Mouse (Mus musculus) forebrain, embryonic 13.5 days (tissue): Measurements from ENCODE around the gene Dusp14. TPM values are rescaled to one million over a fixed set of nuclear protein-coding genes. Genes with fewer than 3 reads are reported as not detected.

Experiments
- ATAC-seq: fragments of 200-750 bp; cut with Nextera tagmentation; 2 replicates; pipeline ENCODE4 v1.8.0; 2017
- H3K27ac ChIP-seq: fragments of 300-500 bp; sonication (generic); 2 replicates; pipeline ENCODE4 v1.5.1; 2015; ENCODE audit warnings: inconsistent platforms, mild to moderate bottlenecking, moderate library complexity
- H3K27me3 ChIP-seq: fragments of 300-500 bp; sonication (generic); 2 replicates; pipeline ENCODE4 v1.6.1; 2015; ENCODE audit warnings: mild to moderate bottlenecking, inconsistent platforms
- H3K36me3 ChIP-seq: fragments of 300-500 bp; sonication (generic); 2 replicates; pipeline ENCODE4 v1.6.1; 2015; ENCODE audit warnings: mild to moderate bottlenecking, inconsistent platforms; ENCODE audit not compliant: poor library complexity, severe bottlenecking
- H3K4me1 ChIP-seq: fragments of 300-500 bp; sonication (generic); 2 replicates; pipeline ENCODE4 v1.6.1; 2015; ENCODE audit warnings: inconsistent platforms
- H3K4me2 ChIP-seq: fragments of 300-500 bp; sonication (generic); 2 replicates; pipeline ENCODE4 v1.6.1; 2015; ENCODE audit warnings: inconsistent platforms, mild to moderate bottlenecking, moderate library complexity
- H3K4me3 ChIP-seq: fragments of 300-500 bp; sonication (generic); 2 replicates; pipeline ENCODE4 v1.5.1; 2015; ENCODE audit warnings: mild to moderate bottlenecking, inconsistent platforms
- H3K9ac ChIP-seq: fragments of 300-500 bp; sonication (generic); 2 replicates; pipeline ENCODE4 v1.6.1; 2015; ENCODE audit warnings: mild to moderate bottlenecking, inconsistent platforms
- H3K9me3 ChIP-seq: fragments of 300-500 bp; sonication (generic); replicated peaks from 2 replicates; pipeline ENCODE4 v1.6.1; 2016; ENCODE audit warnings: inconsistent platforms
- WGBS: fragments of 180-500 bp; shearing (Covaris S2); methylation state at CpG from one replicate; pipeline ENCODE4 v1.1.7; 2015; 5-methylcytosine and 5-hydroxymethylcytosine counted together
- polyA plus RNA-seq: library from polyadenylated mRNA; unstranded; fragments of >200 nt; fragmentation: Nextera tagmentation; extraction: Ambion mirVana; gene quantifications from 2 replicates; pipeline ENCODE4 v1.2.1, GENCODE M21; 2015

Dusp14 gene
- polyA plus RNA-seq, 1 experiment from 2014 or later, result 33.8 TPM

DNA sequence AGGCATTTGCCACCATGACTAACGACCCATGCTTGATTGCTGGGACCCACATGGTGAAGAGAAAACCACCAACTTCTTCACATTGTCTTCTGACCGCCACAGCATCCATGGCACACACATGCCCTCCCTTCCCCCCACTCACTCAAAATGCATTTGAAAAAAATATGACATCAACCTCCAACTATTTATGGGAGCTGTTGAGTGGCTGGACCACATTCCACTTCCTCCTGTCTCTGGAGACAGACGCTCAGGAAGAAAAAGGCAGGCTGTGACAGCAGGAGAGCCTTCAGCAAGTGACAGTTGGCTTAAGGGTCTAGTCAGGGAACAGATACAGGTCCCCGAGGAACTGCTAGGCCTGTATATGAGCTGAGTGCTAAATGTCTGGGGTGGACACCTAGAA, 10.8 kb upstream of the Dusp14 start:
- Histone ChIP-seq H3K4me1 (0 out of 2 replicates have a peak, but pooled peaks cover 4% of the 10 kb centered on the region), H3K9ac (no peak overlapping the region), H3K36me3 (peaks cover 48% of the 10 kb centered on the region), H3K27me3 (no peaks in the 10 kb centered on the region), H3K4me2 (no peak overlapping the region), H3K9me3 (no peaks in the 10 kb centered on the region), H3K4me3 (no peak overlapping the region), H3K27ac (no peak overlapping the region)
- WGBS, result 86% methylated on average over 4 of the region's 4 CpGs
- ATAC-seq, result no peak

DNA sequence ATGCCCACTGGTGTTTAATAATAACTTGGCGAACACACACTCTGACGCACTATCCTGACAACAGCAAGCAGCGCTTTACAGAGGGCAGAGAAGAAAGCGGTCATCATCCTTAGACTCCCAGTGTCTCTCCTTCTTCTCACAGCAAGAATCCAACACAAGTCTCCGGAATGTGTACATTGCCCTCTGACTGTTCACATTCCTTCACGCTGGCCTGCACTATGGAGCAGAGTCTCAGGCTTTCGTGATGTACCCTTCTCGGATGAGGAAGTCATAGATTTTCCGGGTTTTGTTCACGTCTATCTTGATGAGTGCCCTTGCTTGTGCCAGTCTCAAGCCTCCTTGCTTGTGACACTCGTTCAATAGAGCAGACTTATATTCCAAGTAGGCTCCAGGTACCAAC, 10.3 kb upstream of the Dusp14 start:
- no peak for ATAC-seq
- Histone ChIP-seq H3K4me1 (0 out of 2 replicates have a peak, but pooled peaks cover 4% of the 10 kb centered on the region), H3K27me3 (no peaks in the 10 kb centered on the region), H3K4me3 (no peak overlapping the region), H3K9ac (no peak overlapping the region), H3K27ac (no peak overlapping the region), H3K36me3 (peaks cover 48% of the 10 kb centered on the region), H3K9me3 (no peaks in the 10 kb centered on the region), H3K4me2 (no peak overlapping the region)
- WGBS, result 91% methylated on average over 11 of the region's 11 CpGs

- Histone ChIP-seq H3K9me3 (no peaks in the 10 kb centered on the region), H3K36me3 (peaks cover 48% of the 10 kb centered on the region), H3K9ac (no peak overlapping the region), H3K4me2 (no peak overlapping the region), H3K4me1 (0 out of 2 replicates have a peak, but pooled peaks cover 4% of the 10 kb centered on the region), H3K27ac (0 out of 2 replicates have a peak overlapping the region, but pooled peaks have one; percentile 3), H3K27me3 (no peaks in the 10 kb centered on the region), H3K4me3 (no peak overlapping the region)
- ATAC-seq, result no peak
- WGBS, result 81% methylated on average over 9 of the region's 9 CpGs
Observed at GRCm38 (mm10) chr11:84078601-84079000, 9.5 kb upstream of the Dusp14 start.

- no peak overlapping the region for H3K4me2 ChIP-seq
- WGBS, result 84% methylated on average over 2 of the region's 2 CpGs
Observed at GRCm38 (mm10) chr11:84077008-84077407, 7.9 kb upstream of the Dusp14 start.

GRCm38 (mm10) chr11:84073816-84074764, 5.0 kb upstream of the Dusp14 start:
- Histone ChIP-seq H3K4me3 (no peak overlapping the region), H3K27me3 (peaks cover 11% of the 10 kb centered on the region; the same call in 1 of the 2 replicates), H3K9ac (no peak overlapping the region), H3K36me3 (peaks cover 10% of the 10 kb centered on the region), H3K4me1 (0 out of 2 replicates have a peak, but pooled peaks cover 11% of the 10 kb centered on the region), H3K9me3 (no peaks in the 10 kb centered on the region), H3K27ac (no peak overlapping the region), H3K4me2 (no peak overlapping the region)
- ATAC-seq, result no peak
- WGBS, result 76% methylated on average over 7 of the region's 7 CpGs

More at GRCm38 (mm10) chr11:84077008-84077407, 7.9 kb upstream of the Dusp14 start:
- Histone ChIP-seq H3K36me3 (peaks cover 36% of the 10 kb centered on the region), H3K9me3 (no peaks in the 10 kb centered on the region), H3K27ac (no peak overlapping the region), H3K4me3 (no peak overlapping the region), H3K4me1 (0 out of 2 replicates have a peak, but pooled peaks cover 11% of the 10 kb centered on the region), H3K9ac (no peak overlapping the region), H3K27me3 (no peaks in the 10 kb centered on the region)
- ATAC-seq, result no peak

- H3K9me3 ChIP-seq, result no peaks in the 10 kb centered on the region
- peaks cover 14% of the 10 kb centered on the region; the same call in 1 of the 2 replicates for H3K4me1 ChIP-seq
- no peak overlapping the region for H3K9ac ChIP-seq
- H3K36me3 ChIP-seq, result 0 out of 2 replicates have a peak, but pooled peaks cover under 1% of the 10 kb centered on the region
- H3K27ac ChIP-seq, result no peak overlapping the region
- WGBS, result 58% methylated on average over 9 of the region's 9 CpGs
- H3K4me3 ChIP-seq, result no peak overlapping the region
- no peak for ATAC-seq
- H3K27me3 ChIP-seq, result peaks cover 17% of the 10 kb centered on the region
- H3K4me2 ChIP-seq, result no peak overlapping the region
Observed at GRCm38 (mm10) chr11:84072904-84073651, 4.0 kb upstream of the Dusp14 start.

DNA sequence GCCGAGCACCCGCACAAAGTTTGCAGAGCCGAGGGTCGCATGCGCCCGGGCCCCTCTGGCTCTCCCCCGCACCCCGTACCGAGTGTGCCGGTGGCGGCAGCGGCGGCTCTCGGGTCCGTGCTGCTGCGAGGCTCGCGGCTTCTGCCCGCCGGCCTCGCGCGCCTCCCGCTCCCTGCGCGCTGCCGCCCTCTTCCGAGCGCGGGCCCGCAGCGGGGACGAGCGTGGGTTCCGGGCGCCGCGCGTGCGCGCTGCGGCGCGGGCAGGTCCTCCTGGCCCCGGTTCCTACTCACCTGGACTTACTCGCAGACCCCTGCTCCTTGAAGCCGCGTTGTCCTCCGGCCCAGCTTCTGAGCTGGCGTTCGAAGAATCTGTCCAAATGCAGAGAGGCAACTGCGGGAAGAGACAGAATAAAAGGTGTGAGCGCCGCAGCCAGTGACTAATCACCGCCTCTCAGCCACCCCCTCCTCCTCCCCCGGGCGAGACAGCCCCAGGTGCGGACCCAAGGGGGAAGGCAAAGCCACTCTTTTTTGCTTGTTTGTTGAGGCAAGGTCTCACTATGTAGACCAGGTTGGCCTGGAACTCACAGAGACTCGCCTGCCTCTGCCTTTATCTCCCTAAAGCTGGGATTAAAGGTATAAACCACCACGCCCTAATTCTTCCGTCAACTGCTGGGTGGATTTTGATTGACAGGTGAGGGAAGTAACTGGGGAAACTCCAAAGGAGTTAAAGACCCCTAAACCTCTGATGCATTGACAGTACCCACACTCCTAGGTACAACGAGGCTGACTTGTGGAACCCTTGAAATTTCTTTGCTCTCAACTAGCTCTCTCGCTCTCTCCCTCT, 649 bp downstream of the Dusp14 start:
- H3K4me1 ChIP-seq, result peaks cover 36% of the 10 kb centered on the region
- 3% methylated on average over 63 of the region's 63 CpGs for WGBS
- peak; percentile 77 for ATAC-seq
- peaks cover 28% of the 10 kb centered on the region for H3K27me3 ChIP-seq
- H3K4me3 ChIP-seq, result peak overlapping the region; percentile 57
- peak overlapping the region; percentile 73 for H3K9ac ChIP-seq
- H3K9me3 ChIP-seq, result no peaks in the 10 kb centered on the region
- H3K36me3 ChIP-seq, result no peaks in the 10 kb centered on the region
- peak overlapping the region; percentile 82 for H3K4me2 ChIP-seq
- H3K27ac ChIP-seq, result 0 out of 2 replicates have a peak overlapping the region, but pooled peaks have one; percentile 11

DNA sequence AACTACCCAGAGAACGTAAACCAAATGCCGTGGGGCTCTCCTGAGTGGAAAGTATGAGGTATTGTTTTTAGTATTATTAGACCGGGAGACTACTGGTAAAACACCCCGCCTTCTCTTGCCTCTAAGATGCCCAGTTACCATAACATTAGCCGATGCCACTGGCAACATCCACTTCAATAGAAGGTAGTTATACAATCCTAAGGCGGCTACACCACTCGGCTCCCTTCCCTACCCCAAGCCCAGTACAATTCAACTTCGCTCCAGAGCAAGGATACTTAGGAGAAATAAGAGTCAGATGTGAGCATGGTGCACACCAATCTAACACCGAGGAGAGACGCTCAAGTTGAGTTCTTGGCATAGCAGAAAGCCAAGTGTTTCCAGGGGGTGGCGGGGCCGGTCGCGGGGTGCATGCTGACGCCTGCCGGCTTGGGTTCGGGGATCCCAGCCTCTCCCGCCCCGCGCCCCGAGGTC, 1.3 kb downstream of the Dusp14 start:
- Histone ChIP-seq H3K4me1 (peaks cover 30% of the 10 kb centered on the region), H3K36me3 (no peaks in the 10 kb centered on the region), H3K27me3 (peaks cover 28% of the 10 kb centered on the region), H3K4me2 (peak overlapping the region; percentile 82), H3K4me3 (peak overlapping the region; percentile 57), H3K9ac (peak overlapping the region; percentile 73), H3K9me3 (no peaks in the 10 kb centered on the region), H3K27ac (peak overlapping the region; percentile 11; the same call in 1 of the 2 replicates)
- 1% methylated on average over 21 of the region's 21 CpGs for WGBS
- ATAC-seq, result peak; percentile 69

DNA sequence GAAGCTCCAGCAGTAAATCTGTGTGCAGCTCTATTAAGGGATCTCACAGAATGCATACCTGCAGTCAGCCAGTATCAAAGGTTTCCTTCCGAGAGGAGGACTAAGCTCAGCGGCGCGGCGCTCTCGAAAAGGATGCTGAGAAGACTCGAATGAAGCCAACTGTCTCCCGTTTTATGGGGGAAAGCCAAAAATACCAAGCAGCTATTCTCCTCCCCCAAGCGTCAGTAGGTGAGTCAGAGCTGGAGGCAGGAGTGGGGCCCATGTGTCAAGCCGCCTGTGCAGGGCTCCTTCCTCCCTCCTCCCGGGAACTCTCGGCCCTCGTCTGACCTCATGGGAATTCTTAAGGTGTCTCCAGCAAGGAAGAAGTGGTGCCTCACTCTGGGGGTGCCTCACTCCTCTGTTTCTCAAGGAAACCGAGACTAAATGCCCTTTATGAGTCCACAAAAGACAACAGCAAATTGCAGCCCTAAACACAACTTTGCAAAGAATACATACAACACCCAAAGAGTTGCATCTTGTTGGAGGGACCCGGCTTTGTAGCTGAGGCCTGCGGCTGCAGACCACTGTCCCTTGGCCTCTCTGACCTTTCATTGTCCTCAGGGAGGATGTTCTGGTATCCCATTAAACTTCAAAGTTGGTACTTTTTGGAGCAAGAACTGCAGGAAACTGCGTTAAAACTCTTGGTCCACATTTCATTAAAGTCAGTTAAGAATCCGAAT, 2.0 kb downstream of the Dusp14 start:
- H3K27ac ChIP-seq, result no peak overlapping the region; the same call in none of the 2 replicates
- no peaks in the 10 kb centered on the region for H3K9me3 ChIP-seq
- 5% methylated on average over 18 of the region's 18 CpGs for WGBS
- peak overlapping the region; percentile 5; the same call in 1 of the 2 replicates for H3K9ac ChIP-seq
- ATAC-seq, result no peak
- peaks cover 30% of the 10 kb centered on the region for H3K4me1 ChIP-seq
- peaks cover 28% of the 10 kb centered on the region for H3K27me3 ChIP-seq
- peak overlapping the region; percentile 82 for H3K4me2 ChIP-seq
- peak overlapping the region; percentile 57 for H3K4me3 ChIP-seq
- H3K36me3 ChIP-seq, result no peaks in the 10 kb centered on the region

GRCm38 (mm10) chr11:84066071-84066481, 3.0 kb downstream of the Dusp14 start:
- Histone ChIP-seq H3K4me2 (peak overlapping the region; percentile 82), H3K27me3 (peaks cover 28% of the 10 kb centered on the region), H3K4me3 (peak overlapping the region; percentile 57; the same call in 1 of the 2 replicates), H3K4me1 (peaks cover 30% of the 10 kb centered on the region), H3K9me3 (no peaks in the 10 kb centered on the region), H3K36me3 (no peaks in the 10 kb centered on the region), H3K27ac (no peak overlapping the region), H3K9ac (no peak overlapping the region)
- 10% methylated on average over 11 of the region's 11 CpGs for WGBS
- ATAC-seq, result no peak
